Mouse (Mus musculus) CH12F3 (cell line): ENCODE results near the gene Bex1.
"Not testable (repeated sequence)": the region's sequence is repeated elsewhere in the genome, so short reads cannot be mapped to it uniquely, and the experiment has no call there.

Experiments used
- in situ Hi-C: fragments of 300-500 bp; cut with MboI; formaldehyde crosslinking; loops from 2 replicates; pipeline ENCODE4 v1.14.3; 2020; ENCODE audit warnings: low sequenced_read_pairs

Gene Bex1

GRCm38 (mm10) chrX:136214729-136215677, at the start of gene Bex1, which contains the start of gene Tceal7:
Bex1 (minus strand) TSS chrX:136215513.
Tceal7 (plus strand) TSS chrX:136214779.
- in situ Hi-C loops, result not testable (repeated sequence)

- in situ Hi-C loops, result no loop called here
Observed at GRCm38 (mm10) chrX:136252023-136252729, 36.9 kb upstream of the Bex1 start.

- in situ Hi-C loops, result no loop called here
Observed at GRCm38 (mm10) chrX:136249671-136250070, 34.4 kb upstream of the Bex1 start.

GRCm38 (mm10) chrX:136248811-136249210, 33.5 kb upstream of the Bex1 start:
- in situ Hi-C loops, result no loop called here

- in situ Hi-C loops, result no loop called here
Observed at GRCm38 (mm10) chrX:136245521-136246071, 30.3 kb upstream of the Bex1 start.

- in situ Hi-C loops, result no loop called here
Observed at GRCm38 (mm10) chrX:136244574-136245229, 29.4 kb upstream of the Bex1 start, which contains the start of gene Tceal9. Tceal9 (plus strand) TSS chrX:136245079.

- in situ Hi-C loops, result no loop called here
Observed at GRCm38 (mm10) chrX:136243181-136243580, 27.9 kb upstream of the Bex1 start.

GRCm38 (mm10) chrX:136238118-136238517, 22.8 kb upstream of the Bex1 start:
- in situ Hi-C loops, result loop anchor here (10.0 kb wide), 1 partner anchor 67 kb away; no protein-coding TSS in a partner anchor

GRCm38 (mm10) chrX:136227768-136228167, 12.5 kb upstream of the Bex1 start:
- in situ Hi-C loops, result no loop called here

GRCm38 (mm10) chrX:136223714-136224113, 8.4 kb upstream of the Bex1 start:
- in situ Hi-C loops, result no loop called here

- in situ Hi-C loops, result no loop called here
Observed at GRCm38 (mm10) chrX:136216303-136216702, 990 bp upstream of the Bex1 start.

GRCm38 (mm10) chrX:136213396-136213795, 1.9 kb downstream of the Bex1 start:
- in situ Hi-C loops, result no loop called here

GRCm38 (mm10) chrX:136204406-136204805, 10.9 kb downstream of the Bex1 start:
- in situ Hi-C loops, result no loop called here

GRCm38 (mm10) chrX:136203664-136204066, 11.6 kb downstream of the Bex1 start, which contains the start of gene Tceal5:
Tceal5 (minus strand) TSS chrX:136203876.
- in situ Hi-C loops, result no loop called here

GRCm38 (mm10) chrX:136203257-136203656, 12.1 kb downstream of the Bex1 start:
- in situ Hi-C loops, result no loop called here

- in situ Hi-C loops, result no loop called here
Observed at GRCm38 (mm10) chrX:136196873-136197272, 18.4 kb downstream of the Bex1 start.

- in situ Hi-C loops, result no loop called here
Observed at GRCm38 (mm10) chrX:136195193-136195944, 19.9 kb downstream of the Bex1 start.

GRCm38 (mm10) chrX:136183107-136183506, 32.2 kb downstream of the Bex1 start:
- in situ Hi-C loops, result no loop called here

- in situ Hi-C loops, result no loop called here
Observed at GRCm38 (mm10) chrX:136180897-136181553, 34.3 kb downstream of the Bex1 start.
